Mouse (Mus musculus) limb, embryonic 14.5 days (tissue): Measurements from ENCODE around the gene Rassf1. TPM values are rescaled to one million over a fixed set of nuclear protein-coding genes. Genes with fewer than 3 reads are reported as not detected.
A peak's percentile ranks its signal among the peaks of the same experiment; 100 is the strongest.

Experiments used
- ATAC-seq: fragments of 200-750 bp; cut with Nextera tagmentation; 2 replicates; pipeline ENCODE4 v1.8.0; 2017; ENCODE audit warnings: low read depth, moderate number of reproducible peaks, moderate TSS enrichment; ENCODE audit not compliant: low FRiP score
- DNase-seq: peaks from one replicate; pipeline ENCODE4 v3.0.0-alpha.2; 2015; ENCODE audit warnings: low spot score
- H3K27ac ChIP-seq: fragments of 300-500 bp; sonication (generic); replicated peaks from 2 replicates; pipeline ENCODE4 v1.5.1; 2014; ENCODE audit warnings: low read depth, mild to moderate bottlenecking, low read length, moderate library complexity, mixed read lengths
- H3K27me3 ChIP-seq: fragments of 300-500 bp; sonication (generic); 2 replicates; pipeline ENCODE4 v1.6.1; 2014; ENCODE audit warnings: low read length, mixed read lengths; ENCODE audit not compliant: control insufficient read depth, insufficient read depth
- H3K36me3 ChIP-seq: fragments of 300-500 bp; sonication (generic); 2 replicates; pipeline ENCODE4 v1.6.1; 2014; ENCODE audit warnings: mild to moderate bottlenecking, low read length, moderate library complexity, mixed read lengths; ENCODE audit not compliant: control insufficient read depth, insufficient read depth
- H3K4me1 ChIP-seq: fragments of 300-500 bp; sonication (generic); 2 replicates; pipeline ENCODE4 v1.6.1; 2014; ENCODE audit warnings: antibody characterized with exemption, low read length, mixed read lengths; ENCODE audit not compliant: control insufficient read depth, insufficient read depth
- H3K4me2 ChIP-seq: fragments of 300-500 bp; sonication (generic); replicated peaks from 2 replicates; pipeline ENCODE4 v1.6.1; 2014; ENCODE audit warnings: low read depth, mild to moderate bottlenecking, low read length, moderate library complexity; ENCODE audit not compliant: severe bottlenecking
- H3K4me3 ChIP-seq: fragments of 300-500 bp; sonication (generic); replicated peaks from 2 replicates; pipeline ENCODE4 v1.5.1; 2014; ENCODE audit warnings: low read length
- H3K9ac ChIP-seq: fragments of 300-500 bp; sonication (generic); 2 replicates; pipeline ENCODE4 v1.6.1; 2014; ENCODE audit warnings: mild to moderate bottlenecking, low read depth, low read length, moderate library complexity; ENCODE audit not compliant: severe bottlenecking
- H3K9me3 ChIP-seq: fragments of 300-500 bp; sonication (generic); 2 replicates; pipeline ENCODE4 v1.6.1; 2016; ENCODE audit warnings: low read length; ENCODE audit not compliant: control insufficient read depth
- POLR2A ChIP-seq: fragments of 200-500 bp; IDR thresholded peaks from 2 replicates; pipeline ENCODE4 v1.8.0; 2012; ENCODE audit warnings: inconsistent platforms, mild to moderate bottlenecking, moderate library complexity, borderline replicate concordance; ENCODE audit not compliant: insufficient read depth, insufficient read length; ENCODE audit errors: extremely low read depth
- WGBS: fragments of 180-500 bp; shearing (Covaris S2); extraction: QIAGEN DNeasy Blood & Tissue Kit; methylation state at CpG from one replicate; pipeline ENCODE4 v1.1.7; 2014; 5-methylcytosine and 5-hydroxymethylcytosine counted together
- polyA plus RNA-seq, 2 experiments: library from polyadenylated mRNA; depleted of rRNA in 1 of 2; stranded (reverse) in 1 of 2; unstranded in 1 of 2; fragments of >200 nt; fragmentation: Nextera tagmentation in 1 of 2; extraction: Ambion mirVana in 1 of 2; gene quantifications; 2 replicates each; pipeline versions ENCODE4 v1.2.1 to v1.2.3; 2012 to 2014

Rassf1 gene
- polyA plus RNA-seq, 2 experiments: 67.6 to 74.7 TPM

DNA sequence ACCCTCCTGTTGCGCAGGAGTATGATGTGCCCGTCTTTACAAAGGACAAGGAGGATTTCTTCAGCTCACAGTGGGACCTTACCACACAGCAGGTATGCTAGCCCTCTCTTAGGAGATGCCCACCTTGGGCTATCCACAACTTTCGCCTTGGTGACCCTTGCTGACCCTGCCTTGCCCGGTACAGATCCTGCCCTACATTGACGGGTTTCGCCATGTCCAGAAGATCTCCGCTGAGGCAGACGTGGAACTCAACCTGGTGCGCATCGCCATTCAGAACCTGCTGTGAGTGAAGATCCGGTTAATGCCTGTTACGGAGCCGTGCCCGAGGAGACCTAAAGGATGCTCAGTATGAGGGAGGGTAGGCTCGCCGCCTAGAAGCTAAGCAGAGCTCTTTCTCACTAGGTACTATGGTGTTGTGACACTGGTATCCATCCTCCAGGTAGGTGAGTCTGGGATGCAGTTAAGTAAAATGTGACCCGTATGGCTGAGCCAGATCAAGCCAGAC is 7.1 kb upstream of the Rassf1 start:
- DNase-seq: no peak
- 93% methylated on average over 17 of the region's 17 CpGs for WGBS

DNA sequence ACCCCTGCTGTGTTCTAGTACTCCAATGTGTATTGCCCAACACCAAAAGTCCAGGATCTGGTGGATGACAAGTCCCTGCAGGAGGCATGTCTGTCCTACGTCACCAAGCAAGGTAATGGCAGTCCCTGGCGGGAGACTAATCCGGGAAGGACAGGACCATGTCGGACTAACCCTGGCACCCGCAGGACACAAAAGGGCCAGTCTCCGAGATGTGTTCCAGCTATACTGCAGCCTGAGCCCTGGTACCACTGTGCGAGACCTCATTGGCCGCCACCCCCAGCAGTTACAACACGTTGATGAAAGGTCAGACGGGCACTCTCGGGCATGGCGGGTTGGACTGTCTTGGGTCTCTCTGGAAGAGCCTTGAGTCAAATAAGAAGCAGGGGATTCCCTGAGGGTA is 6.6 kb upstream of the Rassf1 start:
- no peaks in the 10 kb centered on the region for H3K27me3 ChIP-seq
- no peaks in the 10 kb centered on the region for H3K9me3 ChIP-seq
- DNase-seq (no peak), ATAC-seq (no peak)
- peaks cover 20% of the 10 kb centered on the region for H3K36me3 ChIP-seq
- peaks cover 28% of the 10 kb centered on the region for H3K4me1 ChIP-seq
- no peak overlapping the region for H3K4me2 ChIP-seq
- no peak overlapping the region for H3K27ac ChIP-seq
- H3K9ac ChIP-seq: no peak overlapping the region
- WGBS: 92% methylated on average over 12 of the region's 12 CpGs
- no peak for TF ChIP-seq POLR2A
- H3K4me3 ChIP-seq: no peak overlapping the region

More for the DNA sequence above, 7.1 kb upstream of the Rassf1 start:
- ATAC-seq: no peak
- Histone ChIP-seq H3K27me3 (no peaks in the 10 kb centered on the region), H3K36me3 (peaks cover 25% of the 10 kb centered on the region), H3K27ac (no peak overlapping the region), H3K4me3 (no peak overlapping the region), H3K4me1 (peaks cover 28% of the 10 kb centered on the region), H3K9me3 (no peaks in the 10 kb centered on the region), H3K4me2 (no peak overlapping the region), H3K9ac (no peak overlapping the region)
- TF ChIP-seq POLR2A: no peak

- peaks cover 28% of the 10 kb centered on the region for H3K4me1 ChIP-seq
- 80% methylated on average over 10 of the region's 10 CpGs for WGBS
- H3K27me3 ChIP-seq: no peaks in the 10 kb centered on the region
- ATAC-seq (no peak), DNase-seq (no peak)
- peaks cover 16% of the 10 kb centered on the region for H3K36me3 ChIP-seq
- no peaks in the 10 kb centered on the region for H3K9me3 ChIP-seq
- H3K4me3 ChIP-seq: no peak overlapping the region
- no peak overlapping the region; the same call in 1 of the 2 replicates for H3K9ac ChIP-seq
- no peak for TF ChIP-seq POLR2A
- no peak overlapping the region for H3K4me2 ChIP-seq
- H3K27ac ChIP-seq: no peak overlapping the region
Measured at GRCm38 (mm10) chr9:107545199-107545598, 6.2 kb upstream of the Rassf1 start.

DNA sequence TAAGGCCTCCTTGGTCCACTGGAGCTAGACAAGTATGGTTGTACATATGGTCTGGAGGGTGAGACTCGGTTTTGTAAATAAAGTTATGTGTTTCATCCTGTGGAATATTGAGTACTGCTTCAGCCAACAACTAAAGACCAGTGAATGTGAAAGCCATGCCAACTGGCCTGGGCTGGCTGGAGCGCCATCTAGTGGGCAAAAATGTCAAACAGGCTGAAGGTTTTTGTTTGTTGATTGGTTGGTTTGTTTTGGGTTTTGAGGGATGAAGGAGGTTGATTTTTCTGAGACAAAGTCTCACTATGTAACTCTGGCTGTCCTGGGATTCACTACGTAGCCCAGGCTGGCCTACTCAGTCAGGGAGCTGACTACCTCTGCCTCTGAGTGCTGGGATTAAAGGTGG is 5.8 kb upstream of the Rassf1 start:
- Histone ChIP-seq H3K9me3 (no peaks in the 10 kb centered on the region), H3K36me3 (peaks cover 16% of the 10 kb centered on the region), H3K9ac (no peak overlapping the region; the same call in 1 of the 2 replicates), H3K4me1 (peaks cover 29% of the 10 kb centered on the region), H3K4me2 (no peak overlapping the region), H3K27ac (no peak overlapping the region), H3K4me3 (no peak overlapping the region), H3K27me3 (no peaks in the 10 kb centered on the region)
- ATAC-seq: no peak
- 19% methylated on average over 3 of the region's 3 CpGs for WGBS
- TF ChIP-seq POLR2A: no peak
- peak; percentile 65 for DNase-seq

DNA sequence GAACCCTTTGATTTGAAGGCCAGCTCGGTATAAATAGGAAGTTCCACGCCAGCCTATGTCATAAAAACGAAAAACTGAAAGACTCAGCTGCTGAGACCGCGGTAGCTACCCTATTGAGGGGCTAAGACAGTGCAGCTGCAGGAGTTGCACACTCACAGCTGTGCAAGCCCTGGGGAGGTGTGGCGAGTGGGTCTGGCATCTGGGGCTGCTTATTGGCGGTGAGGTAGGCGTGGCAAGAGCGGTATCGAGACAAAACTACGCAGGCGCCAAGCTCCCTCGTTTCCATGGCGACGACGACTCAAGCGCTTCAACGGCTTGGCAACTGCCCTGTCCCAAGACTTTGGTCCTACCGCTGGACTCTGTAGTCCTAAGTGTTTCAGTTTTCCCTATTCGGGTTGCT is 4.3 kb upstream of the Rassf1 start, which contains the start of gene Zmynd10:
Gene Zmynd10 (plus strand): TSS at position 273 of the 400 bp plus-strand sequence.
- DNase-seq: peak; percentile 95
- ATAC-seq: peak; percentile 76
- Histone ChIP-seq H3K4me3 (peak within 1 kb of the TSS; percentile 18), H3K27ac (0 out of 2 replicates have a peak within 1 kb of the TSS, but pooled peaks have one; percentile 19), H3K4me1 (peaks cover 36% of the 10 kb centered on the region), H3K9me3 (no peaks in the 10 kb centered on the region), H3K27me3 (no peaks in the 10 kb centered on the region), H3K36me3 (peaks cover 16% of the 10 kb centered on the region), H3K9ac (no peak within 1 kb of the TSS), H3K4me2 (peak within 1 kb of the TSS; percentile 45)
- TF ChIP-seq POLR2A: no peak
- under 1% methylated on average over 20 of the region's 20 CpGs for WGBS
